Mouse (Mus musculus) C2C12 (cell line): ENCODE measurements around the gene Cdkn1c. TPM values are rescaled to one million over a fixed set of nuclear protein-coding genes. Genes with fewer than 3 reads are reported as not detected.

Experiments
- H3K27me3 ChIP-seq: one replicate; pipeline ENCODE4 v1.6.1; 2011; ENCODE audit not compliant: control insufficient read depth, insufficient read depth, insufficient read length
- H3K36me3 ChIP-seq: one replicate; pipeline ENCODE4 v1.6.1; 2011; ENCODE audit not compliant: control insufficient read depth, insufficient read depth
- H3K4me3 ChIP-seq: one replicate; pipeline ENCODE4 v1.5.1; 2011; ENCODE audit warnings: mild to moderate bottlenecking, control low read depth; ENCODE audit not compliant: poor library complexity, insufficient read depth, severe bottlenecking
- H3K79me2 ChIP-seq: one replicate; pipeline ENCODE4 v1.6.1; 2011; ENCODE audit not compliant: control insufficient read depth, insufficient read depth
- H3K79me3 ChIP-seq: one replicate; pipeline ENCODE4 v1.6.1; 2011; ENCODE audit warnings: low read depth, control low read depth
- H3ac ChIP-seq: one replicate; pipeline ENCODE3; 2011; ENCODE audit warnings: low read depth; ENCODE audit not compliant: control insufficient read depth, insufficient read length
- CEBPB ChIP-seq: IDR thresholded peaks from one replicate; pipeline ENCODE4 v1.6.1; 2011; ENCODE audit warnings: low read depth, mild to moderate bottlenecking, control low read depth, moderate library complexity
- CTCF ChIP-seq: IDR thresholded peaks from one replicate; pipeline ENCODE4 v1.5.1; 2011; ENCODE audit not compliant: control insufficient read depth, insufficient read depth, insufficient read length
- FOSL1 ChIP-seq: IDR thresholded peaks from one replicate; pipeline ENCODE4 v1.8.0; 2011; ENCODE audit warnings: mild to moderate bottlenecking, low read length; ENCODE audit not compliant: poor library complexity, insufficient read depth, severe bottlenecking
- MAX ChIP-seq: IDR thresholded peaks from one replicate; pipeline ENCODE4 v1.6.1; 2011; ENCODE audit warnings: mild to moderate bottlenecking, control low read depth
- MYOD1 ChIP-seq: IDR thresholded peaks from one replicate; pipeline ENCODE4 v1.6.1; 2011; ENCODE audit warnings: low read depth; ENCODE audit not compliant: control insufficient read depth, insufficient read length
- MYOG ChIP-seq: IDR thresholded peaks from one replicate; pipeline ENCODE4 v1.6.1; 2011; ENCODE audit not compliant: control insufficient read depth, insufficient read length; ENCODE audit errors: extremely low read depth
- USF1 ChIP-seq: IDR thresholded peaks from one replicate; pipeline ENCODE4 v1.6.1; 2011; ENCODE audit warnings: low read depth, mild to moderate bottlenecking, control low read depth, moderate library complexity
- polyA plus RNA-seq: library from polyadenylated mRNA; unstranded; fragments of >200 nt; fragmentation: generic; extraction: Trizol; gene quantifications from one replicate; pipeline ENCODE4 v1.2.1, GENCODE M21; 2012; ENCODE audit warnings: missing spikeins

Gene Cdkn1c
- polyA plus RNA-seq, 1 experiment, result 2.3 TPM

DNA sequence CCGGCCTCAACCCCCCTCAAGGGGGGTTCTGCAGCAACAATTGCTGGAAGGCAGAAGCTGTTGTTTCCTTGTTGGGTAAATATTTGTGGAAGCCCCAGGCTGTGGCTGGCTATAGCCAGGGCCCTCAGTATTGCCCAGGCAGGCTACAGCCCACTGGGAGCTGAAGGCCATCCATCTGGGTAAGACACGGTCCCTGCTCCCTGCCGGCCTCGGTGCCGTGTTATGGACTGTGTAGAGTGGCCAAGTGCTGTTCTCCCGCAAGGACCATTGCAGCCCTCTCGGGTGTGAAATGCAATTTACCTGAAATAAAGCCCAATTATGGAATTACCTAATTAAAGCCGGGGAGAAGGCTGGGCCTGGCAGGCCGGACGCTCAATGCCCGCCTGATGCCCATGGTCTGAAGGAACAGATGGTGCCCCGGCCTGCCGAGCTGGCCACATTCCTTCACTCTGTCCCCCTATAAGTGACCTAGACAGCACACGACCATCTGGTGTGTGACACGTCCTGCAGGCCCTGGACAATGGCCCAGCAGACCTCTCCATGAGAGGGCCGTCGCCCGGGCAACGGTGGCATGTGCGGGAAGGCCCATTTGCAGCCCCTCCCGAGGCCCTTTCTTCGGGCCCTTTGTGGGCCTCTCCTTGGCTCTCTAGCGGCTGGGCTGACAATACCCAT, 32.6 kb downstream of the Cdkn1c start:
- no peak for TF ChIP-seq FOSL1
- no peak overlapping the region for H3ac ChIP-seq
- H3K4me3 ChIP-seq, result no peak overlapping the region
- H3K27me3 ChIP-seq, result peaks cover 5% of the 10 kb centered on the region
- no peaks in the 10 kb centered on the region for H3K36me3 ChIP-seq
- no peaks in the 10 kb centered on the region for H3K79me3 ChIP-seq
- no peaks in the 10 kb centered on the region for H3K79me2 ChIP-seq

DNA sequence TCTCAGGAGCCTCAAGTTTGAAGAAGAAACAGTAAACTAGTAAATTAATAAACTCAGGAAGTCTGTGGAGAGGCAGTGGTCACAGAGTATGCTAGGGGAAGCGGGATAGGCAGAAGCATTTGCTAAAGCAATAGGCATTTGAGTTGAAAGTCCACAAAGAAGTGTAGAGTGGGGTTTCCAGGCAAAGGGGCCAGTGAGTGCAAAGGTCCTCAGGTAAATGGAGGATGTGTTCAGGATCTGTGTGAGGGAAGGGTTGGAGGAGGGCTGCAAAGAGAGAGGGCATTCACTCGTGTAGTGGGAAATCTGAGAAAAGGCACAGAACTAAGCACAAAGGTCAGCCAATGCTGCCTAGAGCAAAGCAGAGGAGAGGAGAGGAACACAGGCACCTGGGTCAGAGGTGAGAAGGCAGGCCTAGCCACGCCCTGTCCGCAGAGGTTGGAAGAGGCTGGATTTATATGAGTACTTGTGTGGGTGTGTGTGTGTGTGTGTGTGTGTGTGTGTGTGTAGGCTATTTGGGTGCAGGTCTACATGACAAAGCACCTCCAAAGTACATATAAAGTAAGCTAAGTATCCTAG, 41.2 kb downstream of the Cdkn1c start:
- Histone ChIP-seq H3K4me3 (no peak overlapping the region), H3K36me3 (no peaks in the 10 kb centered on the region), H3K79me3 (no peaks in the 10 kb centered on the region), H3K27me3 (peaks cover 11% of the 10 kb centered on the region), H3K79me2 (no peaks in the 10 kb centered on the region), H3ac (no peak overlapping the region)
- TF ChIP-seq CTCF (no peak), FOSL1 (no peak), CEBPB (no peak), MYOD1 (no peak), MAX (no peak), USF1 (no peak), MYOG (no peak)

GRCm38 (mm10) chr7:143417875-143418274, 43.0 kb downstream of the Cdkn1c start:
- TF ChIP-seq CEBPB (no peak), MYOD1 (no peak), MYOG (no peak), CTCF (no peak), USF1 (no peak), FOSL1 (no peak), MAX (no peak)
- H3K36me3 ChIP-seq, result no peaks in the 10 kb centered on the region
- peaks cover 9% of the 10 kb centered on the region for H3K27me3 ChIP-seq
- no peaks in the 10 kb centered on the region for H3K79me3 ChIP-seq
- H3ac ChIP-seq, result no peak overlapping the region
- H3K4me3 ChIP-seq, result no peak overlapping the region
- H3K79me2 ChIP-seq, result no peaks in the 10 kb centered on the region

GRCm38 (mm10) chr7:143416406-143416805, 44.4 kb downstream of the Cdkn1c start:
- H3K36me3 ChIP-seq, result no peaks in the 10 kb centered on the region
- H3K79me2 ChIP-seq, result no peaks in the 10 kb centered on the region
- no peak overlapping the region for H3K4me3 ChIP-seq
- peaks cover 9% of the 10 kb centered on the region for H3K27me3 ChIP-seq
- no peaks in the 10 kb centered on the region for H3K79me3 ChIP-seq
- H3ac ChIP-seq, result no peak overlapping the region
- TF ChIP-seq MAX (no peak), FOSL1 (no peak), USF1 (no peak), CEBPB (no peak), MYOD1 (no peak), MYOG (no peak)

DNA sequence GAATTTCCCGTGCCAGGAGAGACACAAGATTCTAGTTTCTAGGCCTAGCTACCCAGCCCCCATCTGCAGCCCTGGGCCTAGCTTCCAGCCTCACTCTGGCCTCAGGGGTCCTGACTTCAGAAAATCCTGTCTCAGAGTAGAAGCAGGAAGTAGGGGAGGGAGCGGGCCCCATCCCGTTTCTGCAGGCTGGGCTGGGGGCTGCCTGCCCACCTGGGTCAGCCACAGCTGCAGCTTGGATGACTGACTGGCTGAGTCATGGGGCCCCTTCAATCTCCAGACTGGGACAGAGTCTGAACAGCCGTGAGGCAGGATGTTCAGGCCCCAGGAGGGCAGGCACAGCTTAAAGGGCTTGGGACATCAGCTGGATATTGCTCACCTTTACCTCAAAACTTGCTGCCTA, 45.8 kb downstream of the Cdkn1c start:
- Histone ChIP-seq H3K79me2 (no peaks in the 10 kb centered on the region), H3K4me3 (no peak overlapping the region), H3K27me3 (peaks cover 5% of the 10 kb centered on the region), H3K36me3 (no peaks in the 10 kb centered on the region), H3ac (no peak overlapping the region), H3K79me3 (no peaks in the 10 kb centered on the region)
- TF ChIP-seq MAX (no peak), USF1 (no peak), MYOG (no peak), CEBPB (no peak), CTCF (no peak), FOSL1 (no peak), MYOD1 (no peak)

- no peaks in the 10 kb centered on the region for H3K36me3 ChIP-seq
- H3K79me3 ChIP-seq, result no peaks in the 10 kb centered on the region
- no peak for TF ChIP-seq MAX
- no peak for TF ChIP-seq MYOG
- TF ChIP-seq USF1, result no peak
- TF ChIP-seq MYOD1, result no peak
- no peak for TF ChIP-seq FOSL1
- TF ChIP-seq CTCF, result no peak
- TF ChIP-seq CEBPB, result no peak
- H3ac ChIP-seq, result no peak overlapping the region
- H3K4me3 ChIP-seq, result no peak overlapping the region
- peaks cover 16% of the 10 kb centered on the region for H3K27me3 ChIP-seq
- H3K79me2 ChIP-seq, result no peaks in the 10 kb centered on the region
These were observed 48.2 kb downstream of the Cdkn1c start for GRCm38 (mm10) chr7:143412606-143413005.
